Mouse (Mus musculus): ENCODE data around the gene Kank2. TPM values are rescaled to one million over a fixed set of nuclear protein-coding genes. Genes with fewer than 3 reads are reported as not detected.

Kank2 gene
- polyA plus RNA-seq, 1 experiment from 2014 or later = 10.3 TPM

- H3K4me2 ChIP-seq (ENCODE audit: low read length) = no peak overlapping the region
Observed at GRCm38 (mm10) chr9:21842391-21842790, 43.8 kb upstream of the Kank2 start.

DNA sequence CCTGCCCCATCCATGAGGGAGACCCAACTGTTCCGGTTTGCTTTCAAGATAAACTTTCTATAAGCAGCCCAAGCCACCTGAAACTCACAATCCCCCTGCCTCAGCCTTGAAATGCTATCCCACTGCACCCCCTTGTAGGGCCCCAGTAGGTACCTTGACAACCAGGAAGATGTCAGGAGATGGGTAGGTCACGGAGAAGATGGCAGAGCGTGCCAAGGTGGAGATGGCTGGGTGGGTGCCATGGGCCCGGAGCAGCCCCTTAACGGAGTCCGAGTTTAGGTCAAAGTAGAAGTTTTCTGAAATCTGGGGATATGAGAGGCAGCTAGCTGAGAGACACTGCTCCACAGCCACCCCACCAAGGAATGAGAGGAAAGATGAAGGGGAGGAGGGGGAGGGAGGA is 42.8 kb upstream of the Kank2 start:
- H3K27ac ChIP-seq = no peak overlapping the region
- 0 out of 2 replicates have a peak, but pooled peaks cover 7% of the 10 kb centered on the region for H3K4me1 ChIP-seq (replicated peaks; ENCODE audit: insufficient read depth, low read length)
- 90% methylated on average over 6 of the region's 6 CpGs for WGBS
- no peak for TF ChIP-seq CTCF (IDR thresholded peaks at IDR 0.05; ENCODE audit: low read depth)
- H3K4me3 ChIP-seq (replicated peaks; ENCODE audit: low read depth, low read length) = no peak overlapping the region
- H3K9ac ChIP-seq (ENCODE audit: low read depth, low read length) = no peak overlapping the region
- DNase-seq (ENCODE audit: low spot score) (no peak), ATAC-seq (replicated peaks; ENCODE audit: low FRiP score, low read depth) (no peak)
- no peak overlapping the region for H3K4me2 ChIP-seq (ENCODE audit: low read length)
- H3K36me3 ChIP-seq (ENCODE audit: insufficient read depth, low read length) = peaks cover 49% of the 10 kb centered on the region
- H3K27me3 ChIP-seq (ENCODE audit: insufficient read depth, low read length) = no peaks in the 10 kb centered on the region
- no peaks in the 10 kb centered on the region for H3K9me3 ChIP-seq (replicated peaks; ENCODE audit: low read length)

More at GRCm38 (mm10) chr9:21842391-21842790, 43.8 kb upstream of the Kank2 start:
- Histone ChIP-seq H3K9ac (ENCODE audit: low read depth, low read length) (no peak overlapping the region), H3K4me3 (replicated peaks; ENCODE audit: low read depth, low read length) (no peak overlapping the region), H3K9me3 (replicated peaks; ENCODE audit: low read length) (no peaks in the 10 kb centered on the region), H3K36me3 (ENCODE audit: insufficient read depth, low read length) (peaks cover 41% of the 10 kb centered on the region), H3K27ac (peak overlapping the region; percentile 69), H3K27me3 (ENCODE audit: insufficient read depth, low read length) (no peaks in the 10 kb centered on the region), H3K4me1 (replicated peaks; ENCODE audit: insufficient read depth, low read length) (peaks cover 13% of the 10 kb centered on the region; the same call in 1 of the 2 replicates)
- DNase-seq (ENCODE audit: low spot score) (peak; percentile 52), ATAC-seq (replicated peaks; ENCODE audit: low FRiP score, low read depth) (no peak)
- TF ChIP-seq CTCF (IDR thresholded peaks at IDR 0.05; ENCODE audit: low read depth) = no peak
- WGBS = 39% methylated on average over 5 of the region's 5 CpGs

- 56% methylated on average over 8 of the region's 8 CpGs for WGBS
- no peak overlapping the region for H3K4me2 ChIP-seq (ENCODE audit: low read length)
- H3K9me3 ChIP-seq (replicated peaks; ENCODE audit: low read length) = no peaks in the 10 kb centered on the region
- ATAC-seq (replicated peaks; ENCODE audit: low FRiP score, low read depth) = no peak
- peaks cover 52% of the 10 kb centered on the region for H3K36me3 ChIP-seq (ENCODE audit: insufficient read depth, low read length)
- peak; percentile 70 for DNase-seq (ENCODE audit: low spot score)
- no peaks in the 10 kb centered on the region for H3K27me3 ChIP-seq (ENCODE audit: insufficient read depth, low read length)
- no peaks in the 10 kb centered on the region for H3K4me1 ChIP-seq (replicated peaks; ENCODE audit: insufficient read depth, low read length)
- H3K4me3 ChIP-seq (replicated peaks; ENCODE audit: low read depth, low read length) = no peak overlapping the region
- 0 out of 2 replicates have a peak overlapping the region, but pooled peaks have one; percentile 6 for H3K27ac ChIP-seq
- no peak overlapping the region for H3K9ac ChIP-seq (ENCODE audit: low read depth, low read length)
- TF ChIP-seq CTCF (IDR thresholded peaks at IDR 0.05; ENCODE audit: low read depth) = peak; percentile 83
Observed at GRCm38 (mm10) chr9:21840115-21840787, 41.7 kb upstream of the Kank2 start.

DNA sequence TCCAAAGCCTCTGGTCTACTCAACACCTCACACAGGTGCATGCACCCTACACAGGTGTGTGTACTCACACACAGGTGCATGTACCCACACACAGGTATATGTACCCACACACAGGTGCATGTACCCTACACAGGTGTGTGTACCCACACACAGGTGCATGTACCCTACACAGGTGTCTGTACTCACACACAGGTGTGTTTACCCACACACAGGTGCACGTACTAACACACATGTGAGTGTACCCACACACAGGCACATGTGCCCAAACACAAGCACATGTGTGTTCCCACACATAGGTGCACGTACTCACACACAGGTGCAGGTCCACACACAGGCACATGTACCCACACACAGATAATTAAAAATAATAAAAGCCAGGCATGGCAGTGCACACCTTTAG is 39.1 kb upstream of the Kank2 start:
- H3K27me3 ChIP-seq (ENCODE audit: insufficient read depth, low read length) = no peaks in the 10 kb centered on the region
- H3K9ac ChIP-seq (ENCODE audit: low read depth, low read length) = no peak overlapping the region
- H3K4me1 ChIP-seq (replicated peaks; ENCODE audit: insufficient read depth, low read length) = no peaks in the 10 kb centered on the region
- no peak overlapping the region for H3K27ac ChIP-seq
- H3K36me3 ChIP-seq (ENCODE audit: insufficient read depth, low read length) = peaks cover 61% of the 10 kb centered on the region
- H3K9me3 ChIP-seq (replicated peaks; ENCODE audit: low read length) = no peaks in the 10 kb centered on the region
- no peak for ATAC-seq (replicated peaks; ENCODE audit: low FRiP score, low read depth)
- no peak for DNase-seq (ENCODE audit: low spot score)
- no peak for TF ChIP-seq CTCF (IDR thresholded peaks at IDR 0.05; ENCODE audit: low read depth)
- no peak overlapping the region for H3K4me3 ChIP-seq (replicated peaks; ENCODE audit: low read depth, low read length)
- 97% methylated on average over 2 of the region's 2 CpGs for WGBS
- H3K4me2 ChIP-seq (ENCODE audit: low read length) = no peak overlapping the region

GRCm38 (mm10) chr9:21835258-21835912 is 36.8 kb upstream of the Kank2 start, which contains the start of gene Angptl8:
Gene Angptl8, plus strand, starts transcription at chr9:21835510.
- Histone ChIP-seq H3K27me3 (ENCODE audit: insufficient read depth, low read length) (no peaks in the 10 kb centered on the region), H3K9me3 (replicated peaks; ENCODE audit: low read length) (no peaks in the 10 kb centered on the region), H3K36me3 (ENCODE audit: insufficient read depth, low read length) (peaks cover 65% of the 10 kb centered on the region), H3K4me3 (replicated peaks; ENCODE audit: low read depth, low read length) (0 out of 2 replicates have a peak within 1 kb of the TSS, but pooled peaks have one; percentile 2), H3K9ac (ENCODE audit: low read depth, low read length) (0 out of 2 replicates have a peak within 1 kb of the TSS, but pooled peaks have one; percentile 44), H3K27ac (peak within 1 kb of the TSS; percentile 81), H3K4me1 (replicated peaks; ENCODE audit: insufficient read depth, low read length) (no peaks in the 10 kb centered on the region), H3K4me2 (ENCODE audit: low read length) (peak within 1 kb of the TSS; percentile 37)
- TF ChIP-seq CTCF (IDR thresholded peaks at IDR 0.05; ENCODE audit: low read depth) = no peak
- peak; percentile 78 for ATAC-seq (replicated peaks; ENCODE audit: low FRiP score, low read depth)
- DNase-seq (ENCODE audit: low spot score) = no peak
- 58% methylated on average over 15 of the region's 15 CpGs for WGBS

DNA sequence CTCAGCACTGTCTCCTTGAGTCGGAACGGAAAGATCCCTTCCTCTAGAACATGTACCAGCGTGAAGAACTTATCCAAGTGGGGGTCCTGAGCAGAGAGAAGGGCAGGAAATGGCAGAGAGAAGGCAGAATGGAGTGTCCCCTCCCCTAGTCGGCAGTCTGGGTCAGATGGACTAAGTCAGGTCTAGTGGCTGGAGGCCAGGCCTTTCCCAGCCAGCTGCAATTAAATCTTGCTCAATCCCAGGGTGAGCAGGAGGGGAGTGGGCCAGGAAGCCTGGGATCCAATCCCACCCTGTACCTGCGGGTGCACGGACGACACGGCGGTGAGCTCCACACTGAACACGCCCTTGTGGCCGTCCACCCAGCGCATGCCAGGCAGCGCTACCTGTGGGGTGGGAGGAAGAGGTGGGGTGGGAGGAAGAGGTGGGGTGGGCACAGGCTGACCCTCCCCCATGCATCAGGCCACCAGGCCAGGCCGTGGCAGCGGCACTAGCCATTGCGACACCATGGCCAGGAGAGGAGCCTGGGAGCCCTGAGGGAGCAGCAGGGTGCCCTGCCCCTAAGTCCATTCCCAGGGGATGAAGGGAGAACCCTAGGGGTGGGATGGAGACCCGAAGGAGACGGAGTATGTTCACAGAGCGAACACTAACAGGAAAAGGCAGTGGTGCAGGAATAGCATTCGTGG is 33.2 kb upstream of the Kank2 start:
- Histone ChIP-seq H3K9me3 (replicated peaks; ENCODE audit: low read length) (no peaks in the 10 kb centered on the region), H3K4me2 (ENCODE audit: low read length) (no peak overlapping the region), H3K4me1 (replicated peaks; ENCODE audit: insufficient read depth, low read length) (no peaks in the 10 kb centered on the region), H3K36me3 (ENCODE audit: insufficient read depth, low read length) (peaks cover 49% of the 10 kb centered on the region), H3K9ac (ENCODE audit: low read depth, low read length) (no peak overlapping the region), H3K4me3 (replicated peaks; ENCODE audit: low read depth, low read length) (no peak overlapping the region), H3K27me3 (ENCODE audit: insufficient read depth, low read length) (no peaks in the 10 kb centered on the region), H3K27ac (no peak overlapping the region)
- ATAC-seq (replicated peaks; ENCODE audit: low FRiP score, low read depth) (no peak), DNase-seq (ENCODE audit: low spot score) (no peak)
- WGBS = 83% methylated on average over 20 of the region's 20 CpGs
- TF ChIP-seq CTCF (IDR thresholded peaks at IDR 0.05; ENCODE audit: low read depth) = no peak

Measured in kidney, postnatal 0 days (tissue).